Mouse (Mus musculus): ENCODE results near the gene Rmnd5a. TPM values are rescaled to one million over a fixed set of nuclear protein-coding genes. Genes with fewer than 3 reads are reported as not detected.

Gene Rmnd5a
- polyA plus RNA-seq, 1 experiment, result 59.1 TPM

DNA sequence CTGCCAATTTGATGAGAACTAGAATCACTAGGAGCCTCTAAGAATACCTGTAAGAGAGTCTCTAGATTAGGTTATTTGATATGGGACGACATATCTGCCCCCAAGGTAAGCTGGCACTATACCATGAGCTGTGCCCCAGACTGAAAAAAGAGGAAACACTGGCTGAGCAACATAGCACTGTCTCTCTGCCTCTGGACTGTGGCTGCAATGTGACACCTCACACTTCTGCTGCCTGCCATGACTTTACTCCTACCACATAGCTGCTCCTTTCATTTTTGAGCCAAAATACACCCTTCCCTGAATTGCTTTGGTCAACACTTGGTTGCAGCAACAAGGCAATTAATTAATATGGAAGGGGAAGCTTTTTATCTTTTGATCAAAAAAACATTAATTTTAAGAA is 4.3 kb upstream of the Rmnd5a start:
- TF ChIP-seq CTCF (IDR thresholded peaks at IDR 0.05; ENCODE audit: low read depth, low read length) (no peak), POLR2A (IDR thresholded peaks at IDR 0.05; ENCODE audit: borderline replicate concordance, low read depth, low read length) (no peak)
- Histone ChIP-seq H3K4me1 (ENCODE audit: control insufficient read depth, insufficient read depth, low read length) (peaks cover 33% of the 10 kb centered on the region), H3K4me3 (ENCODE audit: insufficient read depth, low read length) (no peak overlapping the region), H3K27ac (ENCODE audit: insufficient read depth, low read depth, low read length) (no peak overlapping the region)

DNA sequence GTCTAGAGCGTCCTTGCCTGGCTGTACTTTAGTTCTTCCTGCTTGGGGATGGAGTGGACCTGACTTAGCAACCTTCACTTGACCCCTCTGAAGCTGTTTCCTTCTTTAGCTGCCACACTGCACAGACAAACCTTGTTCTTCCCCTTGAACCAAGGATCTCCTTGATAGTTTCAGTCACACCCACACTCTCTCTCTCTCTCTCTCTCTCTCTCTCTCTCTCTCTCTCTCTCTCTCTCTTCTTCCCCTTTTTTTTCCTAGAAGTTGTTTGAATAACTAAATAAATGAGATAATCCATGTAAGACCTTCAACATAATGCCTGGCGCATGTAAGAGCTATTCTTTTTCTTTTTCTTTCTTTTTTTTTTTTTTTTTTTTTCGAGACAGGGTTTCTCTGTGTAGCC is 1.7 kb upstream of the Rmnd5a start:
- peaks cover 43% of the 10 kb centered on the region for H3K4me1 ChIP-seq (ENCODE audit: control insufficient read depth, insufficient read depth, low read length)
- H3K27ac ChIP-seq (ENCODE audit: insufficient read depth, low read depth, low read length), result peak overlapping the region; percentile 94; the same call in 1 of the 2 replicates
- no peak overlapping the region for H3K4me3 ChIP-seq (ENCODE audit: insufficient read depth, low read length)
- TF ChIP-seq POLR2A (IDR thresholded peaks at IDR 0.05; ENCODE audit: borderline replicate concordance, low read depth, low read length) (no peak), CTCF (IDR thresholded peaks at IDR 0.05; ENCODE audit: low read depth, low read length) (no peak)

DNA sequence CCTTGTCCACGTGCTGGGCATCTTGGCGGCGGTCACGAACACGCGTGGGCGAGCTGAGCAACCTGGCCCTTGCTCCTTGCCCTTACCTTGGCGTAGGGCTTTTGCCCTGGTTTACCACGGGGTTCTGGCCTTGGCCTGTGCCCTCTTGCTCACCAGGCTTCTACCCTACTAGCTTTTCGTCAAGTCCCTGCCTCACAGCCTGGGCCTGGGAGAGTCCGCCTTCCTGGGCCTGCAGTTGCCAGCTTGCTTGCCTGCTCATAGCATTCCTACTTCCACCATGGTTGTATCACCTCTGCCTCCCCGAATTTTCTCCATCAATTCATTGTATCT is 779 bp upstream of the Rmnd5a start:
- H3K4me1 ChIP-seq (ENCODE audit: control insufficient read depth, insufficient read depth, low read length), result peaks cover 47% of the 10 kb centered on the region
- TF ChIP-seq CTCF (IDR thresholded peaks at IDR 0.05; ENCODE audit: low read depth, low read length), result no peak
- TF ChIP-seq POLR2A (IDR thresholded peaks at IDR 0.05; ENCODE audit: borderline replicate concordance, low read depth, low read length), result no peak
- peak overlapping the region; percentile 94 for H3K27ac ChIP-seq (ENCODE audit: insufficient read depth, low read depth, low read length)
- H3K4me3 ChIP-seq (ENCODE audit: insufficient read depth, low read length), result peak overlapping the region; percentile 65

DNA sequence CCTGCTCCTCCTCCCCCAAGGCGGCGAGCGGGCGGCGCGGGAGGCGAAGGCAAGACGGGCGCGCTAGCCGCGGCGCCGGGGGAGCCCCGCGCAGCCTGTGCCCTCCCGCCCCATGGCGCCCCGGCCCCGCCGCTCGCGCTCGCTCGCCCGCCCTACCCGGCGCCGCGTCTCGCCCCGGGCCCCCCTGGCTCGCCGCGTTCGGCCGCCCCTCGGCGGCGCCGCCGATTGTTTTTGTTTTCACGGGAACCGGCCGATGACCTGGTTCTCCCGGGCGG is 283 bp downstream of the Rmnd5a start:
- H3K4me1 ChIP-seq (ENCODE audit: control insufficient read depth, insufficient read depth, low read length), result peaks cover 40% of the 10 kb centered on the region
- TF ChIP-seq POLR2A (IDR thresholded peaks at IDR 0.05; ENCODE audit: borderline replicate concordance, low read depth, low read length) (no peak), CTCF (IDR thresholded peaks at IDR 0.05; ENCODE audit: low read depth, low read length) (no peak)
- peak overlapping the region; percentile 56 for H3K27ac ChIP-seq (ENCODE audit: insufficient read depth, low read depth, low read length)
- H3K4me3 ChIP-seq (ENCODE audit: insufficient read depth, low read length), result peak overlapping the region; percentile 70

DNA sequence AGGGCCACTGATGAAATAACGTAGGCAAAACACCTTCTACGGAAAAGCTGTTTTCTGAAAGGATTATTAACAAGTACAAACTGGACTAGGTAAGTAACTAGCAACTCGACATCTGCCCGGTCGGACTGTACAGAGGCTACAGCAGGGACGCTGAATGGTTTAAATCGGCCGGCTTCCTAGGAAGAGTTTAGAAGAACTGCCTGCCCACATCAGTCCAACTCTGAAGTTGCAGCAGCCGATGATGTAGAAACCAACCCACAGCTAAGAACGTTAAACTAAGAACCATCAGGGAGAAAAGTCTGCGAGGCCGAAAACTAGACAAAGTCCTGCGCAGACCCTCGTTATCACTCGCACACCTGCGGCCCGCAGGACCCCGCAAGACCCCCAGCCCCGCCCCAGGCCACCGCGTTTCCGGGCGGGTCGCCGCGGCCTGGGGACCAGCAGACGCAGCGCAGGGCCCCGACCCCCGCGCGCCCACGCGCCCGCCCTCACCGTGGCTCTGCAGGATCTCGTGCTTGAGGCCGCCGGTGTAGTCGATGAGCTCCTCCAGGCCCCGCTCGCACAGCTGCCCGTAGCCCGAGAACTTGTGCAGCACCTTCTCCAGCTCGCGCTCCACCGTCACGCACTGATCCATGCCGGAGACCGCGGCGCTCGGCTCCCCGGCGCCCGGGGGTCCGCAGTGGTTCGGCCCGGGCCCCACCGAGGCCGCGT is 776 bp downstream of the Rmnd5a start:
- no peak for TF ChIP-seq POLR2A (IDR thresholded peaks at IDR 0.05; ENCODE audit: borderline replicate concordance, low read depth, low read length)
- no peak for TF ChIP-seq CTCF (IDR thresholded peaks at IDR 0.05; ENCODE audit: low read depth, low read length)
- Histone ChIP-seq H3K4me3 (ENCODE audit: insufficient read depth, low read length) (peak overlapping the region; percentile 70), H3K4me1 (ENCODE audit: control insufficient read depth, insufficient read depth, low read length) (peaks cover 36% of the 10 kb centered on the region), H3K27ac (ENCODE audit: insufficient read depth, low read depth, low read length) (peak overlapping the region; percentile 56)

DNA sequence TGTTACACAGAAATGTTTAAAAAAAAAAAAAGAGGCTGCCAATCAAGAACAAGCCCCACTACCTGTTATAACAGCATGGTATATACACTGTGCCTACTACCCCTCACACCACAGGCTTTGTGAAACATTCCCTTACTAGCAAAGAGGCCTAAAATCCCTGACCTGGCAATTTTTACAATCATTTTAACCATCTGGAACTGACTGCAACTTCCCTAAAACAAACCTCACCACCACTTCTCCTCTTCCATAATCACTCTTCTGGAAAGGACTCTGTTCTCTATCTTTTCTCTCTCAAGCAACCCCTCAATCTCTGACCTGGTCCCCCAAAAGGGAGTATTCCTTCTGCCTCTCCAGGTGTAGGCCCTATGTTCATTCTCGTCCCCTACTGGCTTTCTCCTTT is 2.4 kb downstream of the Rmnd5a start:
- Histone ChIP-seq H3K27ac (ENCODE audit: insufficient read depth, low read depth, low read length) (peak overlapping the region; percentile 73), H3K4me3 (ENCODE audit: insufficient read depth, low read length) (peak overlapping the region; percentile 31; the same call in 1 of the 2 replicates), H3K4me1 (ENCODE audit: control insufficient read depth, insufficient read depth, low read length) (peaks cover 32% of the 10 kb centered on the region)
- TF ChIP-seq POLR2A (IDR thresholded peaks at IDR 0.05; ENCODE audit: borderline replicate concordance, low read depth, low read length) (no peak), CTCF (IDR thresholded peaks at IDR 0.05; ENCODE audit: low read depth, low read length) (no peak)

DNA sequence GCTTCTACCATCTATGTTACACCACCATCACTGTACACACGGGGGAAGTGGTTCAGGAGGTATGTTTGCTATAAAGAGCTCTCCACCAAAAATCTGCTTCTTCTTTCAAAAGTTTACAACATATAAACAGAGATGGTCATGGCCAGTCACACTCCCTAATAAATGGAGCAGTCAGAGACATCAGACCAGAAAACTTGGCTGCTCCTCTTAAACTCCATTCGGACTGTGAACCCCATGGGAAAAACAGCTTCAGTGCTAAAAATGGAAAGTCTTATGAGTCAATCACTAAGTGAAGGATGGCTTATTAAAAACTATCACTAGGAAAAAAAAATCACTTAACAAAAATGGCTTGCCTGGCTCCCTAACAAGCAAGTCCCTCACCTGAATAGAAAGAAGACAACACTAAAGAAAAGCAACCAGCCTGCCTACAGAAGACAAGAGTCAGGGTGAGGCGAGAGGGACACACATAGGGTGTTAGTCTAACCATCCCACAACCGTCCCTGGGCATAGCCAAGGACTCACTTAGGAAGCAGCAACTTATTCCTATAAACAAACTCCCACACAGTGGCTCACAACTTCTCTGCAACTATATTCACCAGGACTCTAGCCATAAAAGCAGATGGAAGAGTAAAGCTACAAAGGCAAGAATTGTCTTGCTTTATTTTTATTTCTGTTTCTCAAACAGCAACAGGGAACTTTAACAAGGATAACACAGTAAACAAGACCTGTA is 12.3 kb downstream of the Rmnd5a start:
- no peak for TF ChIP-seq POLR2A (IDR thresholded peaks at IDR 0.05; ENCODE audit: borderline replicate concordance, low read depth, low read length)
- Histone ChIP-seq H3K27ac (ENCODE audit: insufficient read depth, low read depth, low read length) (no peak overlapping the region), H3K4me1 (ENCODE audit: control insufficient read depth, insufficient read depth, low read length) (no peaks in the 10 kb centered on the region), H3K4me3 (ENCODE audit: insufficient read depth, low read length) (no peak overlapping the region)

DNA sequence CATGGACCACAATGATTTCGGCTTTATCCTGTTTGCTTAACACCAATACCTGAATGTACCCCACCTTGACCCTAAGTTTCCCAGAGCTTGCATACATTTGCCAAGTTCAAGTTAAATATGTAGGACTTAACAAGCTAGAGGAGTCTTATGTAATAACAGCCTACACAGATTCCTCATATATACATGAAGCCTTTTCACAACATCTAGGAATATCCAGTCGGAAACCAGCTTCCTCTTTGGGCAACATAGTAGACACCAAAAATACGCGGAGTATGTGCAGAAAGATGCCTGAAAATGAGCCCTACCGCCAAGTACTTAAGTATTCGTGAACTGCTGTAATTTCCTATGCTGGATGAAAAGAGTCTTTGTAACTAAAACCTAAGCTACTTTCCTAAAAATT is 14.8 kb downstream of the Rmnd5a start:
- TF ChIP-seq POLR2A (IDR thresholded peaks at IDR 0.05; ENCODE audit: borderline replicate concordance, low read depth, low read length) (no peak), CTCF (IDR thresholded peaks at IDR 0.05; ENCODE audit: low read depth, low read length) (no peak)

DNA sequence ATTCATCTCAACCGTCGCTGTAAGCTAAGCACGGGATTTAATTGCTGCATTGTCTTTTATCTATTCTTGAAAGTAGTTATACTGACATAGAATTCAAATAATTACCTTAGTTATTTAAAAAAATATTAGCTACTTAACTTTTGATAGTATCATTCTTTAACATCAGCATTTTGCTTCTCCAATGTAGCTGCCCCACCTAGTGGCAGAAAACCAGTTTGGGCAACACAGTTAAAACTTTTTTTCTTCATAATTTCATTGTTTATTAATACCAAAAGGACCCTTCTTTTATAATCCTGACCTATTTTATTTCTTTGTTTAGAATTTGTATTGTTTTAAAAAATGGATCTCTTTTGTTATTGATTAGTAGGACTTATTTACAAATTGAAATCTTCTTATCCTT is 17.3 kb downstream of the Rmnd5a start:
- no peak overlapping the region for H3K27ac ChIP-seq (ENCODE audit: insufficient read depth, low read depth, low read length)
- H3K4me1 ChIP-seq (ENCODE audit: control insufficient read depth, insufficient read depth, low read length), result peaks cover 5% of the 10 kb centered on the region
- TF ChIP-seq POLR2A (IDR thresholded peaks at IDR 0.05; ENCODE audit: borderline replicate concordance, low read depth, low read length) (no peak), CTCF (IDR thresholded peaks at IDR 0.05; ENCODE audit: low read depth, low read length) (no peak)
- H3K4me3 ChIP-seq (ENCODE audit: insufficient read depth, low read length), result no peak overlapping the region

More for the DNA sequence above, 14.8 kb downstream of the Rmnd5a start:
- Histone ChIP-seq H3K4me3 (ENCODE audit: insufficient read depth, low read length) (no peak overlapping the region), H3K4me1 (ENCODE audit: control insufficient read depth, insufficient read depth, low read length) (no peaks in the 10 kb centered on the region), H3K27ac (ENCODE audit: insufficient read depth, low read depth, low read length) (no peak overlapping the region)

DNA sequence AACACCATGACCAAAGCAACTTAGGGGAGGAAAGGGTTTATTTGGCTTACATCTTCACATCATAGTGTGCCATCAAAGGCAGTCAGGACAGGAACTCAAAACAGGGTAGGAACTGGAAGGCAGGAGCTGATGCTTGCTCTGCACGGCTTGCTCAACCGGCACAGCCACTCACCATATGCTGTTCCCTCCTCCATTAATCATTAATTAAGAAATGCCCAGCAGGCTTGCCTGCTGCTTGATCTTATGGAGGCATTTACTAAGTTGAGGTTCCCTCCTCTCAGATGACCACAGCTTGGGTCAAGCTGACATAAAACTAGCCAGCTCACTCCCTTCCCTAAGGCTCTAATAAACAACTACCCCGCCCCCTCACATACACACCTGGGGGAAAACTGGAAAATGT is 18.3 kb downstream of the Rmnd5a start:
- Histone ChIP-seq H3K27ac (ENCODE audit: insufficient read depth, low read depth, low read length) (no peak overlapping the region), H3K4me3 (ENCODE audit: insufficient read depth, low read length) (no peak overlapping the region)
- TF ChIP-seq CTCF (IDR thresholded peaks at IDR 0.05; ENCODE audit: low read depth, low read length) (no peak), POLR2A (IDR thresholded peaks at IDR 0.05; ENCODE audit: borderline replicate concordance, low read depth, low read length) (no peak)

More for the DNA sequence above, 18.3 kb downstream of the Rmnd5a start:
- peaks cover 5% of the 10 kb centered on the region for H3K4me1 ChIP-seq (ENCODE audit: control insufficient read depth, insufficient read depth, low read length)
